Mouse (Mus musculus): ENCODE results near the gene Afm. TPM values are rescaled to one million over a fixed set of nuclear protein-coding genes. Genes with fewer than 3 reads are reported as not detected.

Gene Afm
- polyA plus RNA-seq, 1 experiment from 2014 or later: 4.7 TPM

- H3K27me3 ChIP-seq (ENCODE audit: control insufficient read depth, insufficient read depth, low read length): no peaks in the 10 kb centered on the region
- no peak for ATAC-seq (ENCODE audit: insufficient number of reproducible peaks, insufficient read depth, low FRiP score, low read depth)
- no peak overlapping the region for H3K4me3 ChIP-seq (ENCODE audit: low read depth, low read length)
- no peak overlapping the region for H3K27ac ChIP-seq (ENCODE audit: low read length)
- H3K4me1 ChIP-seq (ENCODE audit: control insufficient read depth, insufficient read depth, low read length): no peaks in the 10 kb centered on the region
- no peaks in the 10 kb centered on the region for H3K36me3 ChIP-seq (ENCODE audit: control insufficient read depth, insufficient read depth, low read length)
- no peak overlapping the region for H3K9ac ChIP-seq (replicated peaks; ENCODE audit: low read depth, low read length)
- H3K9me3 ChIP-seq (ENCODE audit: control insufficient read depth, low read depth, low read length): no peaks in the 10 kb centered on the region
- no peak overlapping the region for H3K4me2 ChIP-seq (replicated peaks; ENCODE audit: low read depth, low read length)
- 21% methylated on average over 6 of the region's 6 CpGs for WGBS
Measured at GRCm38 (mm10) chr5:90601469-90601868, 82.7 kb downstream of the Afm start.

Other genes starting within 250 kb of the Afm start
- gene Ankrd17, start 152.4 kb upstream of the Afm start, polyA plus RNA-seq (2014; fragmentation: Nextera tagmentation; extraction: Ambion mirVana): 41.6 and 43.6 TPM in 2 replicates
- gene Gm9958, start 151.7 kb upstream of the Afm start, polyA plus RNA-seq (2014; fragmentation: Nextera tagmentation; extraction: Ambion mirVana): 5.9 and 6.1 TPM in 2 replicates
- gene Alb, start 58.0 kb upstream of the Afm start, polyA plus RNA-seq (2014; fragmentation: Nextera tagmentation; extraction: Ambion mirVana): 1.8 and 4.8 TPM in 2 replicates
- 6.5 and 9.2 TPM in 2 replicates for gene Afp, start 28.2 kb upstream of the Afm start, polyA plus RNA-seq (2014; fragmentation: Nextera tagmentation; extraction: Ambion mirVana)
- gene 5830473C10Rik, start 42.2 kb downstream of the Afm start, polyA plus RNA-seq (2014; fragmentation: Nextera tagmentation; extraction: Ambion mirVana): 0.19 and 0.42 TPM in 2 replicates
- gene Rassf6, start 121.7 kb downstream of the Afm start, polyA plus RNA-seq (2014; fragmentation: Nextera tagmentation; extraction: Ambion mirVana): 5.5 and 5.8 TPM in 2 replicates
- gene Cxcl5, start 240.4 kb downstream of the Afm start, polyA plus RNA-seq (2014; fragmentation: Nextera tagmentation; extraction: Ambion mirVana): 0.20 and 0.53 TPM in 2 replicates
- 2.5 and 3.1 TPM in 2 replicates for gene Ppbp, start 249.6 kb downstream of the Afm start, polyA plus RNA-seq (2014; fragmentation: Nextera tagmentation; extraction: Ambion mirVana)

All from stomach, embryonic 14.5 days (tissue).